Mouse (Mus musculus) liver, embryonic 14.5 days (tissue): ENCODE measurements around the gene Nepn.

Experiments used
- CTCF ChIP-seq: IDR thresholded peaks from 2 replicates; pipeline ENCODE4 v1.5.1; 2016; ENCODE audit warnings: antibody characterized with exemption, low read depth, control low read depth
- EP300 ChIP-seq: IDR thresholded peaks from 2 replicates; pipeline ENCODE4 v1.6.1; 2016; ENCODE audit warnings: antibody characterized with exemption, low read depth

DNA sequence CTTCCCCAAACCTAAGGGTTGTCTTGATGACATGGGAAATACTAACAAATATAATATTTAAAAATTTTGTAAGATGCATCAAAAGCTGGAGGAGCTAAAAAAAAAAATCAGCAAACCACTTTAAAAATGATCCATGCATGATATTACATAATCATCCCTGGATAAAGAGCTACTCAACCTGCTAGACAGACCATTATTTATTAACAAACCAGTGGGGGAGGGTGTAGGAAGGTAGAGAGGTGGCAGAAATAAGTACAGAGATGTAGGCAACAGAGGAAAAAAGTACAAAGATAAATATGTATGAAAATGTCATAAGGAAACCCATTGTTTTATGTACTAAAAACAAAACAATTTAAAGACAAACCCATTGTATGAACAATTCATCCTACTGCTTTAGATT is 14.1 kb upstream of the Nepn start:
- TF ChIP-seq EP300 (no peak), CTCF (no peak)
